Mouse (Mus musculus): Measurements from ENCODE around the gene Cntd1. TPM values are rescaled to one million over a fixed set of nuclear protein-coding genes. Genes with fewer than 3 reads are reported as not detected.
A peak's percentile ranks its signal among the peaks of the same experiment; 100 is the strongest.

Gene Cntd1
- polyA plus RNA-seq, 1 experiment from 2014 or later: 1.6 TPM

DNA sequence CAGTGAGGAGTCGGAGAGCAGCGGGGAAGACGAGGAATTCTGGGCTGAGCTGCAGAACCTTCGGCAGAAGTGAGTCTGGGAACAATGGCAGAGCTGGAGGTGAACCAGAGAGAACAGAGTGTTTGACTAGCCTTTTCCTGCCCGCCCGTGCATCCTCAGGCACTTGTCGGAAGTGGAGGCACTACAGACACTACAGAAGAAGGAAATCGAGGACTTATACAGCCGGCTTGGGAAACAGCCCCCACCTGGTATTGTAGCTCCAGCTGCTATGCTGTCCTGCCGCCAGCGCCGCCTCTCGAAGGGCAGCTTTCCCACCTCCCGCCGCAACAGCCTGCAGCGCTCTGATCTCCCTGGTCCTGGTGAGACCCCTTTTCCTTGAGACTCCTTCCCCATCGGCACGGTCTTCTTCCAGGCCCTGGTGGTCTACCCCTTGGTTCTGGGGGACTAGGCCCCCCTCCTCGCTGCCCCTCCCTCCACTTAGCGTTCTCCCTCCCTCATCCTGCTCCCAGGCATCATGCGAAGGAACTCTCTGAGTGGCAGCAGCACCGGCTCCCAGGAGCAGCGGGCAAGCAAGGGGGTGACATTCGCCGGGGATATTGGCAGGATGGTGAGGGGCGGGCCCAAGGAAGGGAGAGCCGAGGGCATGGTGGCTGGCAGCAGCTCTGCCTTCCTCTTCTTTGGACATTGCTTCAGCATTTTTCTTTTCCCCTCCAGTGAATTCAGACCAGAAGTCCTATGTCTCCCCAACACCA is 2.3 kb upstream of the Cntd1 start:
- Histone ChIP-seq H3K9ac (no peak overlapping the region), H3K9me3 (no peaks in the 10 kb centered on the region), H3K27ac (no peak overlapping the region), H3K4me2 (peak overlapping the region; percentile 17), H3K4me3 (replicated peaks) (no peak overlapping the region), H3K4me1 (peaks cover 29% of the 10 kb centered on the region), H3K27me3 (peaks cover 26% of the 10 kb centered on the region), H3K36me3 (replicated peaks) (no peaks in the 10 kb centered on the region)
- ATAC-seq (ENCODE audit: low FRiP score): no peak
- 24% methylated on average over 27 of the region's 27 CpGs for WGBS

DNA sequence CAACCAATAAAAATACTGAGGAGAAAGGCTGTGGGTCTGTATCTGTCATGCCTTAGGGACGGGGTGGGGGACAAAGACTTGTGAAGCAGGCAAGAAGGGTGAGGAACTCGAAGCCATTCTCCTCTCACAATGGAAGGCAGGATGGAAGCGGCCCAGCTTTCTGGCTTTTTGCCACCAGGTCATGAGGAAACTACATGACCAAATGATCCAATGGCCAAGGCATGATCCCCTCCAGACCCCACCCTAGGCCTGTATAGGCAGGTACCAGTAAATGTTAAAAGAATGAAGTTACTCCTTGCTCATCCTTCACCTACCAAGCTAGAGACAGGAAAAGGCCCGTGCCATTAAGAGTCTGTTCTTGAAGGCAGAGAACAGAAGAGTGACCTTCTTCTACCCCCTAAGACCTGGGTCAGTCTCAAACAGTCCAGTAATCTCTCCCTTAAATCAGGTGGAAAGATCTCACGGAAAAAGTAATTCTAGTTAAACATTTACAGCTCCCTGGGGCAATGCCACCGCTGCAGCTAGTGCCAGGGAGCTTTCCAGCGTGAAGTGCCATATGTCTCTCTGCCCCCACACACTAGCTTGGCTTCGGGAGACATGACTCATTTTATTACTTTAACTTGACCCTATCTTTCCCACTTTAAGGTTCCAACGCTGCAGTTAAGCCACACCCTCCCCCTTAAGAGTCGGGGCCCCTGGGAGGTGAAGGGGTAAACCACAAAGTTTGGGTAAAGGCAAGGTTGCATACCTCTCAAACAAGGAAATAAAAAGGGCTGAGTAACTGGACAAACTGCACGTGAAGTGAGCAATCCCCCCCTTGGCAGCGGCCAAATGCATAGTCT is 1.2 kb upstream of the Cntd1 start:
- H3K4me1 ChIP-seq: peaks cover 29% of the 10 kb centered on the region
- no peaks in the 10 kb centered on the region for H3K36me3 ChIP-seq (replicated peaks)
- H3K9ac ChIP-seq: peak overlapping the region; percentile 76
- peak overlapping the region; percentile 76 for H3K4me3 ChIP-seq (replicated peaks)
- H3K9me3 ChIP-seq: no peaks in the 10 kb centered on the region
- H3K27ac ChIP-seq: no peak overlapping the region
- peaks cover 29% of the 10 kb centered on the region for H3K27me3 ChIP-seq
- peak overlapping the region; percentile 77 for H3K4me2 ChIP-seq
- no peak for ATAC-seq (ENCODE audit: low FRiP score)
- 84% methylated on average over 12 of the region's 12 CpGs for WGBS

DNA sequence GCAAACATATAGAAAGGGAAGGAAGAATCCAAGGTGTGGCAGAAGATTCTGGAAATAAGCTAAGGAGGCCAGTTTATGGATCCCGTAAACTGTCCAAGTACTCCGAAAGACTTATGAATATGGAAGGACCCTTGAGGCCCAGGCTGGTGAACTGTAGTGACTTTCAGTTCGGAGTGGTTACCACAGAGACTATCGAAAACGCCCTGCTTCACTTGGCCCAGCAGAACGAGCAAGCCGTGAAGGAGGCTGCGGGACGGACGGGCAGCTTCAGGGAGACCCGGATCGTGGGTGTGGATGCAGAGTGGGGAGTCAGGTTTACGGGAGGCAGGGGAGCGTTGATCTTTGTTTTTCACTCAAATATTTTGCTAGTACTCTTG is 369 bp downstream of the Cntd1 start:
- Histone ChIP-seq H3K27me3 (peaks cover 29% of the 10 kb centered on the region), H3K9ac (no peak overlapping the region), H3K4me2 (peak overlapping the region; percentile 77), H3K9me3 (no peaks in the 10 kb centered on the region), H3K4me3 (replicated peaks) (peak overlapping the region; percentile 76), H3K36me3 (replicated peaks) (no peaks in the 10 kb centered on the region), H3K27ac (no peak overlapping the region), H3K4me1 (peaks cover 38% of the 10 kb centered on the region)
- WGBS: 63% methylated on average over 14 of the region's 14 CpGs
- peak; percentile 18; the same call in 1 of the 2 replicates for ATAC-seq (ENCODE audit: low FRiP score)

DNA sequence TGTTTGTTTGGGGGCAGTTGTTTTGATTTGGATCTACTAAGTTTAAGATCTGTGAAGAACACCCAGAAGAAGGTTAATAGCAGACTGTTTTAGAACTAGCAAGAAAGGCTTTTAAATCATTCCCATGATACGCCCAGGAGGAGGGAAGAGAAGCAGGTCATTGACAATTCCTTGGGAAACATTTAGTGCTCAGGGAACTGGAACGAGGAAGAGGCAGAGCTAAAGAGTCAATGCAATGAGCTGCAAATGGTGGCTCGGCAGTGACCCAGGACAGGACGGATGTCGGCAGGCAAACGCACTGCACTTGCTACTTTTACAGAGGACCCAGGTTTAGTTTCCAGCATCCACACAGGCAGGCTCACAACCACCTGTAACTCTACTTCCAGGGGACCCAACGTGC is 2.0 kb downstream of the Cntd1 start:
- Histone ChIP-seq H3K27me3 (peaks cover 29% of the 10 kb centered on the region), H3K27ac (no peak overlapping the region), H3K4me2 (no peak overlapping the region), H3K9me3 (no peaks in the 10 kb centered on the region), H3K4me1 (peaks cover 38% of the 10 kb centered on the region), H3K4me3 (replicated peaks) (no peak overlapping the region), H3K36me3 (replicated peaks) (peaks cover 2% of the 10 kb centered on the region; the same call in 1 of the 2 replicates), H3K9ac (no peak overlapping the region)
- no peak for ATAC-seq (ENCODE audit: low FRiP score)
- WGBS: 59% methylated on average over 7 of the region's 7 CpGs

DNA sequence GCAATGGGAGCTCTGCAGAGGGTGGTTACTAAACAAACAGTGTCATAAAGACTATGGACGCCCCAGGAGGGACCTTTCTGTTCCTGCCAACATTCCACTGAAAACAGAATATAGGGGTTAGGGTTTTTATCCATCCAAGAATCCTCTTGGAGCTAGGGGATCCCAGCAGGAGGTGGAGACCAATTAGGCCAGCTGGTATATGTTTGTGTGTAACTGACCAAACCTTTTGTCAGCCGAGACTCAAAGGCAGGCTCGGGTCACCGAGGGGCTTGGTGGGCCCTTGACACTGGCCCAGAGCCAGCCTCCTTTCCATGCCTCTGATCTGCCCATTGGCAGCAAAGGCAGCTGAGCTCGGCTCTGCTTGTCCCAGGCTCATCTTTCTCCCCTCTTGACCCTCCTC is 4.1 kb downstream of the Cntd1 start:
- ATAC-seq (ENCODE audit: low FRiP score): no peak

DNA sequence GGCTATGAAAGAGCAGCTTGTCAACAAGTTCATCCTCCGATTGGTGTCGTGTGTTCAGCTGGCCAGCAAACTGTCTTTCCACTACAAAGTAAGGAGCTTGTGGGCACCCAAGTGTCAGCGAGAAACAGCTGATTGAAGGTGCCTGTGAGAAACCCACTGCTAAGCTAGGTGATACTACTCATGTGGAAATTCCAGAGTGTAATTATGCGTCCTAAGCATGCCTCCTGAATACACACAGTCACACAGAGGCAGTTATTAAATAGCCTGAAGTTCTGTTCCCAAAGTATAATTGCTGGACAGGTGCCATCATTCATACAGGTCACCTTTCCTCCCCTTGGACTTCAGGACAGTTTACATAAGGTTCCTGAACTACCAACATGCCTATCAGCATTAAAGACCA is 5.0 kb downstream of the Cntd1 start:
- 72% methylated on average over 4 of the region's 4 CpGs for WGBS
- peaks cover 18% of the 10 kb centered on the region for H3K36me3 ChIP-seq (replicated peaks)
- H3K4me1 ChIP-seq: peaks cover 15% of the 10 kb centered on the region
- no peak overlapping the region for H3K27ac ChIP-seq
- no peak overlapping the region for H3K9ac ChIP-seq
- no peak for ATAC-seq (ENCODE audit: low FRiP score)
- H3K4me2 ChIP-seq: no peak overlapping the region
- no peaks in the 10 kb centered on the region for H3K9me3 ChIP-seq
- H3K27me3 ChIP-seq: peaks cover 22% of the 10 kb centered on the region
- no peak overlapping the region for H3K4me3 ChIP-seq (replicated peaks)

More for the DNA sequence above, 4.1 kb downstream of the Cntd1 start:
- Histone ChIP-seq H3K4me3 (replicated peaks) (no peak overlapping the region), H3K9me3 (no peaks in the 10 kb centered on the region), H3K27ac (no peak overlapping the region), H3K9ac (no peak overlapping the region), H3K36me3 (replicated peaks) (peaks cover 11% of the 10 kb centered on the region; the same call in 1 of the 2 replicates), H3K4me1 (peaks cover 20% of the 10 kb centered on the region), H3K4me2 (no peak overlapping the region), H3K27me3 (peaks cover 22% of the 10 kb centered on the region)
- WGBS: 9% methylated on average over 5 of the region's 5 CpGs

DNA sequence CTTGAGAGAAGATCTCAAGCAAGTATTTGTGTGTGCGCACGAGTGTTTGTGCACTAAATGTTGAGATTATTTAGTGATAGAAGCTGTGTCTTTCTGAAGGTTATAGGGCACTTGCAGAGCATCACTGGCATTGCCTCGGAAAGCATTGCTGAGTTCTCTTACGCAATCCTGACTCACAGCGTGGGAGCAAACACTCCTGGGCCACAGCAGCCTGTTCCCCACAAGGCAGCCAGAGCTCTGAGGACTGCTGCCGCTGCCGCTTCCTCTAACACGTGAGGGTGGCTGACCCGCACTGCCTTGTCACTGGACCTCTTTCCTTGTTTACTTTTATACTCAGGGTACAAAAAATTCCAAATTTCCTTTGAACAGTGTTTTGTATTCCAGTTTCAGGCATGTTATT is 8.5 kb downstream of the Cntd1 start:
- 96% methylated on average over 9 of the region's 9 CpGs for WGBS
- no peak overlapping the region for H3K9ac ChIP-seq
- H3K9me3 ChIP-seq: no peaks in the 10 kb centered on the region
- H3K36me3 ChIP-seq (replicated peaks): peaks cover 52% of the 10 kb centered on the region
- H3K4me1 ChIP-seq: peaks cover 9% of the 10 kb centered on the region
- H3K4me2 ChIP-seq: no peak overlapping the region
- H3K27me3 ChIP-seq: no peaks in the 10 kb centered on the region
- no peak overlapping the region for H3K4me3 ChIP-seq (replicated peaks)
- no peak overlapping the region for H3K27ac ChIP-seq
- ATAC-seq (ENCODE audit: low FRiP score): no peak

DNA sequence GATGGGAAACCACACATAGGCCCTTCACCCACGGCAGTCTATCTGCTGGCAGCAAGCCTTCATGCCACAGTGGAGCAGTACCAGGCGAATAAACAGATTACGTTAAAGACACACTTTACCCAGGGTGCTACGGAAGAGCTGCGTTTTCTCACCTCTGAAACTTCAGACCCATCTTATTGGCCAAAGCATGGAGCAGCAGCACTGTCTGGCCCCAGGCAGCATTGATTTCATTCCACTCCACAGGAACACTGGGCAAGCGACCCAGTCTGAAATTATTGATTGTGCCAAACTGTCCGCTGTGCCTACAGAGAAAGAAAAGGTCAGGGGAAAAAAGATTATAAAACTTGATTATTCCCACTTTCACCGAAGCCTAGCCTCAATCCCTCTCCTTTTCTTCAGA is 12.4 kb downstream of the Cntd1 start:
- no peaks in the 10 kb centered on the region for H3K9me3 ChIP-seq
- H3K4me1 ChIP-seq: no peaks in the 10 kb centered on the region
- no peak overlapping the region for H3K9ac ChIP-seq
- no peak for ATAC-seq (ENCODE audit: low FRiP score)
- peaks cover 82% of the 10 kb centered on the region for H3K36me3 ChIP-seq (replicated peaks)
- no peaks in the 10 kb centered on the region for H3K27me3 ChIP-seq
- no peak overlapping the region for H3K27ac ChIP-seq
- WGBS: 97% methylated on average over 8 of the region's 8 CpGs
- H3K4me3 ChIP-seq (replicated peaks): no peak overlapping the region
- H3K4me2 ChIP-seq: no peak overlapping the region

DNA sequence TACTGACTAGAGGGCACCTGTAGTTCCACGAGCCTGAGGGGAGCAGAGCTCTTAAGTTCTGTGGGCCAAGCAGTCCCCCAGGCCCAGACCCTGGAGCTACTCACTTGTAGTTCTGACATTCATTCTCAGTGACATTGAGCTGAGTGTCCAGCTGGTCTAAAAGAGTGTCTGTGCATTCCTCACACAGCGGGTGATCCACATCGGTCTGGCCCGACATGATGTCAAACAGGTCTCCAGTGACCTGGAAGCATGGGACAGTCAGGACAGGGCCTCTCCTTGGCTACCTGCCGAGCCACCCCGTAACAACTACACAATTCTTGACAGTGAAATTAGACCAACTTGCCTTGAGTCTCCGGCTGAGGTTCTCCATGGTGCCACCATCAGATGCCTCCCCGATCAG is 16.4 kb downstream of the Cntd1 start:
- no peak overlapping the region for H3K4me3 ChIP-seq (replicated peaks)
- ATAC-seq (ENCODE audit: low FRiP score): no peak
- H3K9me3 ChIP-seq: no peaks in the 10 kb centered on the region
- no peaks in the 10 kb centered on the region for H3K27me3 ChIP-seq
- no peak overlapping the region for H3K9ac ChIP-seq
- no peak overlapping the region for H3K27ac ChIP-seq
- peaks cover 77% of the 10 kb centered on the region for H3K36me3 ChIP-seq (replicated peaks)
- 87% methylated on average over 8 of the region's 8 CpGs for WGBS
- no peak overlapping the region for H3K4me2 ChIP-seq
- H3K4me1 ChIP-seq: peaks cover under 1% of the 10 kb centered on the region; the same call in 1 of the 2 replicates

DNA sequence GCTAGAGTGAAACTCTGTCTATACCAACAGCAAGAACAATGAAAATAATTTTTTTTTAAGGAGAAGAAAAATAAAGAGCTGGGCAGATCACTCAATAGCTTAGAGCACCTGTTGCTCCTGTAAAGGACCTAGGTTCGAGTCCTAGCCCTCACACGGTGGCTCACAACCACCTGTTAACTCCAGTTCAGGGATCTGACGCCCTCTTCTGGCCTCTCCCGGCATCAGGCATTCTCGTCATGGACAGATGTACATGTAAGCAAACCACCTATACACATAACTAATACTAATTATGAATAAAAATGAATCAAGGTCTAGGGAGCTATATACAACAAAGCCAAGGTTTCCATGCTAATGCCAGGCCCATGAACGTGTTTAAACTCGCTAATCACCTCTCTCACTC is 22.1 kb downstream of the Cntd1 start:
- peaks cover 19% of the 10 kb centered on the region for H3K4me1 ChIP-seq
- no peak overlapping the region for H3K27ac ChIP-seq
- no peaks in the 10 kb centered on the region for H3K9me3 ChIP-seq
- 68% methylated on average over 7 of the region's 7 CpGs for WGBS
- no peak for ATAC-seq (ENCODE audit: low FRiP score)
- H3K36me3 ChIP-seq (replicated peaks): peaks cover 25% of the 10 kb centered on the region
- peak overlapping the region; percentile 90; the same call in 1 of the 2 replicates for H3K9ac ChIP-seq
- peak overlapping the region; percentile 71 for H3K4me3 ChIP-seq (replicated peaks)
- H3K27me3 ChIP-seq: no peaks in the 10 kb centered on the region
- peak overlapping the region; percentile 100 for H3K4me2 ChIP-seq

DNA sequence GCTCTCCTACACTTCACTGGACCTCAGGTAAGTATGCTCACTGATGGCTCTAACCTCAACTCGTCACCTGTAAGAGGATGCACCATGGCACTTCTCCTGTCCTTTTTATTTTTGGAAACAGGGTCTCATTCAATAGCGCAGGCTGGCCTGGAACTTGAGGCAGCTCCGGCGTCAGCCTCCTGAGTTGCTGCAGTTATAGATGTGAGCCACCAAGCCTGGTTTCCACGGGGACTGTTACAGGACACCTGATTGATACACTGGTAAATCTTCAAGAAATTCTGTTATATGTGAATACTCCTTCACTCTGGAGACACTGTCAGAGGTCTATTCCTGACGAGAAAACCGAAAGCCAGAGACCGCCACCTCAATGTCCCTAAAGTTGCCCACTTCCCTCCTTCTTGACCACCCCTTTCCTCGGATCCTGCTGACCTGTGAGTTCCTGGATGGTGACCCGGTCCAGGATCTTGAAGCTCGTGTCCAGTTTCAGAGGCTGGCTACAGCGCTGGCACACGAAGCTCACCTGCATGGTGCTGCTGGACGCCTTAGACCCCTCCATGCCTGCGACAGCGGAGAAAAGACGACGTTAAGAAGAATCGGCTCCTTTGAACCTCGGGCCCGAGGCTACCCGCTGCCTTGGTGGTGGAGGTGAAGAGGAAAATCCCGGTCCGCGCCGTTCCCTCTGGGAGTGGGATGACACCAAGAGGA is 22.6 kb downstream of the Cntd1 start:
- Histone ChIP-seq H3K36me3 (replicated peaks) (peaks cover 19% of the 10 kb centered on the region), H3K9ac (peak overlapping the region; percentile 90), H3K4me1 (peaks cover 19% of the 10 kb centered on the region), H3K27me3 (no peaks in the 10 kb centered on the region), H3K4me3 (replicated peaks) (peak overlapping the region; percentile 71), H3K4me2 (peak overlapping the region; percentile 100), H3K9me3 (no peaks in the 10 kb centered on the region), H3K27ac (peak overlapping the region; percentile 47; the same call in 1 of the 2 replicates)
- WGBS: 14% methylated on average over 26 of the region's 26 CpGs
- no peak for ATAC-seq (ENCODE audit: low FRiP score)

Data from forebrain, embryonic 12.5 days (tissue).